Mouse (Mus musculus) Patski (cell line): Measurements from ENCODE around the gene Scin. TPM values are rescaled to one million over a fixed set of nuclear protein-coding genes. Genes with fewer than 3 reads are reported as not detected.
"Not testable (repeated sequence)": the region's sequence is repeated elsewhere in the genome, so short reads cannot be mapped to it uniquely, and the experiment has no call there.

Experiments used
- ATAC-seq: fragments of 100-300 bp; one replicate; pipeline ENCODE4 v1.8.0; 2021
- CTCF ChIA-PET: fragments of 350-600 bp; sonication (Branson Sonifier 250); formaldehyde crosslinking; loops from one replicate; lab custom pipeline; 2022; ENCODE audit warnings: inconsistent platforms; lab: Charles Lee
- POLR2A ChIA-PET: fragments of 350-600 bp; sonication (Branson Sonifier 250); formaldehyde crosslinking; loops from one replicate; lab custom pipeline; 2022; ENCODE audit warnings: antibody characterized with exemption, inconsistent platforms; lab: Charles Lee
- DNase-seq: peaks from one replicate; pipeline ENCODE4 v3.0.0-alpha.2; 2011; ENCODE audit warnings: low read depth, low spot score
- H3K27me3 ChIP-seq: fragments of 371-371 bp; one replicate; pipeline ENCODE4 v1.5.1; 2021
- CTCF ChIP-seq: fragments of 100-300 bp; IDR thresholded peaks from one replicate; pipeline ENCODE4 v1.5.1; 2021
- in situ Hi-C: fragments of 300-500 bp; cut with MboI; formaldehyde crosslinking; loops from 3 replicates; pipeline ENCODE4 v1.11.1; 2018; ENCODE audit warnings: low pct_unique_long_range_greater_than_20kb, mixed read lengths
- polyA plus RNA-seq: library from polyadenylated mRNA; unstranded; gene quantifications from one replicate; pipeline ENCODE4 v1.2.3, GENCODE M21; 2021

The Scin gene
- polyA plus RNA-seq, result 3.5 TPM

- H3K27me3 ChIP-seq, result no peaks in the 10 kb centered on the region
- no peak for TF ChIP-seq CTCF
- POLR2A ChIA-PET, result no interaction called here
- CTCF ChIA-PET, result interaction anchor here (1.2 kb wide), 2 partner anchors 30 to 65 kb away, joined by 5 read pairs; no protein-coding TSS in a partner anchor
- ATAC-seq, result peak; percentile 88
- in situ Hi-C loops, result no loop called here
- DNase-seq, result no peak
These were observed at the start of gene Scin for GRCm38 (mm10) chr12:40133573-40134271. Gene Scin (minus strand): TSS chr12:40134228.

- in situ Hi-C loops, result loop anchor here (25.0 kb wide), 1 partner anchor 240 kb away; no protein-coding TSS in a partner anchor
- POLR2A ChIA-PET, result interaction anchor here (0.6 to 1.4 kb wide), 2 partner anchors 23 to 87 kb away, joined by 3 read pairs; no protein-coding TSS in a partner anchor
- DNase-seq (no peak), ATAC-seq (no peak)
- TF ChIP-seq CTCF, result peak; percentile 67
- CTCF ChIA-PET, result interaction anchor here (0.7 to 1.6 kb wide), 4 partner anchors 10 to 503 kb away, joined by 3 to 6 read pairs (median 3); no protein-coding TSS in a partner anchor
- no peaks in the 10 kb centered on the region for H3K27me3 ChIP-seq
These were observed 43.1 kb upstream of the Scin start for GRCm38 (mm10) chr12:40177089-40177488.

- ATAC-seq, result no peak
- DNase-seq, result no peak
- TF ChIP-seq CTCF, result no peak
- in situ Hi-C loops, result loop anchor here (25.0 kb wide), 1 partner anchor 239 kb away; no protein-coding TSS in a partner anchor
- CTCF ChIA-PET, result interaction anchor here (1.1 to 1.6 kb wide), 3 partner anchors 9 to 24 kb away, joined by 3 to 6 read pairs (median 3); no protein-coding TSS in a partner anchor
- H3K27me3 ChIP-seq, result no peaks in the 10 kb centered on the region
- POLR2A ChIA-PET, result interaction anchor here (1.4 kb wide), 1 partner anchor 24 kb away, joined by 3 read pairs; no protein-coding TSS in a partner anchor
These were observed 42.1 kb upstream of the Scin start for GRCm38 (mm10) chr12:40176158-40176557.

GRCm38 (mm10) chr12:40175171-40175570 is 41.1 kb upstream of the Scin start:
- ATAC-seq, H3K27me3 ChIP-seq, CTCF ChIA-PET, DNase-seq: not testable (repeated sequence)
- in situ Hi-C loops, result loop anchor here (25.0 kb wide), 1 partner anchor 238 kb away; no protein-coding TSS in a partner anchor
- POLR2A ChIA-PET, result interaction anchor here (0.7 kb wide), 1 partner anchor 150 kb away, joined by 5 read pairs; no protein-coding TSS in a partner anchor

- no peak for TF ChIP-seq CTCF
- POLR2A ChIA-PET, result no interaction called here
- in situ Hi-C loops, result loop anchor here (25.0 kb wide), 1 partner anchor 509 kb away; no protein-coding TSS in a partner anchor
- DNase-seq (no peak), ATAC-seq (no peak)
- CTCF ChIA-PET, result no interaction called here
- no peaks in the 10 kb centered on the region for H3K27me3 ChIP-seq
These were observed 37.6 kb upstream of the Scin start for GRCm38 (mm10) chr12:40171637-40172036.

- no peak for DNase-seq
- ChIA-PET CTCF (interaction anchor here (1.3 kb wide), 1 partner anchor 67 kb away, joined by 3 read pairs; no protein-coding TSS in a partner anchor), POLR2A (no interaction called here)
- TF ChIP-seq CTCF, result no peak
- no peaks in the 10 kb centered on the region for H3K27me3 ChIP-seq
- in situ Hi-C loops, result loop anchor here (5.0 to 25.0 kb wide), 3 partner anchors 92 to 657 kb away; no protein-coding TSS in a partner anchor
- no peak for ATAC-seq
These were observed 35.6 kb upstream of the Scin start for GRCm38 (mm10) chr12:40169675-40170074.

GRCm38 (mm10) chr12:40164621-40165020 is 30.6 kb upstream of the Scin start:
- POLR2A ChIA-PET, result no interaction called here
- no peak for DNase-seq
- in situ Hi-C loops, result loop anchor here (5.0 to 25.0 kb wide), 3 partner anchors 87 to 652 kb away; no protein-coding TSS in a partner anchor
- no peaks in the 10 kb centered on the region for H3K27me3 ChIP-seq
- peak; percentile 50 for TF ChIP-seq CTCF
- ATAC-seq, result no peak
- CTCF ChIA-PET, result interaction anchor here (0.7 to 2.6 kb wide), 4 partner anchors 12 to 100 kb away, joined by 3 to 21 read pairs (median 8); no protein-coding TSS in a partner anchor

GRCm38 (mm10) chr12:40160777-40161176 is 26.7 kb upstream of the Scin start:
- ChIA-PET POLR2A (no interaction called here), CTCF (no interaction called here)
- H3K27me3 ChIP-seq, result no peaks in the 10 kb centered on the region
- in situ Hi-C loops, result loop anchor here (25.0 kb wide), 1 partner anchor 498 kb away; no protein-coding TSS in a partner anchor
- TF ChIP-seq CTCF, result no peak
- DNase-seq (no peak), ATAC-seq (no peak)

- CTCF ChIA-PET, result interaction anchor here (0.8 kb wide), 1 partner anchor 59 kb away, joined by 3 read pairs; no protein-coding TSS in a partner anchor
- DNase-seq (no peak), ATAC-seq (no peak)
- TF ChIP-seq CTCF, result no peak
- no peaks in the 10 kb centered on the region for H3K27me3 ChIP-seq
- in situ Hi-C loops, result loop anchor here (25.0 kb wide), 1 partner anchor 492 kb away; no protein-coding TSS in a partner anchor
- POLR2A ChIA-PET, result no interaction called here
These were observed 20.2 kb upstream of the Scin start for GRCm38 (mm10) chr12:40154188-40154587.

GRCm38 (mm10) chr12:40152353-40153069 is 18.5 kb upstream of the Scin start:
- POLR2A ChIA-PET, result no interaction called here
- CTCF ChIA-PET, result no interaction called here
- TF ChIP-seq CTCF, result no peak
- in situ Hi-C loops, result loop anchor here (25.0 kb wide), 1 partner anchor 490 kb away; no protein-coding TSS in a partner anchor
- H3K27me3 ChIP-seq, result no peaks in the 10 kb centered on the region
- ATAC-seq (no peak), DNase-seq (no peak)
